Mouse (Mus musculus): ENCODE data around the gene Arhgef40. TPM values are rescaled to one million over a fixed set of nuclear protein-coding genes. Genes with fewer than 3 reads are reported as not detected.

Arhgef40 gene
- polyA plus RNA-seq (2012; rRNA removed), result 106 and 134 TPM in 2 replicates

GRCm38 (mm10) chr14:51984247-51985231 lies at the start of gene Arhgef40:
Arhgef40 (plus strand) TSS chr14:51984719.

GRCm38 (mm10) chr14:52015445-52016100 lies 31.1 kb downstream of the Arhgef40 start, which contains the start of gene Tmem253:
Tmem253 (plus strand) TSS chr14:52015658.

GRCm38 (mm10) chr14:52020486-52021137 lies 36.1 kb downstream of the Arhgef40 start, which contains the start of gene Zfp219:
Zfp219 (minus strand) TSS chr14:52020733.

GRCm38 (mm10) chr14:52042359-52042758 lies 57.8 kb downstream of the Arhgef40 start, which contains the start of gene Olfr221:
Olfr221 (minus strand) TSS chr14:52042459.

Other genes with a start within 250 kb of the Arhgef40 start
- not detected in 2 replicates for gene Ang4, start 211.1 kb upstream of the Arhgef40 start, polyA plus RNA-seq (2012; rRNA removed)
- not detected in 2 replicates for gene AY358078, start 184.7 kb upstream of the Arhgef40 start, polyA plus RNA-seq (2012; rRNA removed)
- 0.16 and 0.19 TPM in 2 replicates for gene Ear6, start 131.0 kb upstream of the Arhgef40 start, polyA plus RNA-seq (2012; rRNA removed)
- 70.5 and 72.2 TPM in 2 replicates for gene Mettl17, start 99.9 kb upstream of the Arhgef40 start, polyA plus RNA-seq (2012; rRNA removed)
- 11.8 and 12.0 TPM in 2 replicates for gene Slc39a2, start 91.8 kb upstream of the Arhgef40 start, polyA plus RNA-seq (2012; rRNA removed)
- gene Ndrg2, start 70.6 kb upstream of the Arhgef40 start, polyA plus RNA-seq (2012; rRNA removed), result 102 and 103 TPM in 2 replicates
- not detected in 2 replicates for gene Tppp2, start 66.3 kb upstream of the Arhgef40 start, polyA plus RNA-seq (2012; rRNA removed)
- not detected in 2 replicates for gene Rnase13, start 61.9 kb upstream of the Arhgef40 start, polyA plus RNA-seq (2012; rRNA removed)
- 1.6 and 2.0 TPM in 2 replicates for gene Tmem253, start 30.9 kb downstream of the Arhgef40 start, polyA plus RNA-seq (2012; rRNA removed)
- gene Zfp219, start 36.0 kb downstream of the Arhgef40 start, polyA plus RNA-seq (2012; rRNA removed), result 150 and 179 TPM in 2 replicates
- gene Olfr221, start 57.7 kb downstream of the Arhgef40 start, polyA plus RNA-seq (2012; rRNA removed), result 0.01 TPM in 1 of 2 replicates, not detected in the other
- gene Hnrnpc, start 119.3 kb downstream of the Arhgef40 start, polyA plus RNA-seq (2012; rRNA removed), result 497 and 569 TPM in 2 replicates
- 1.7 and 1.8 TPM in 2 replicates for gene Rpgrip1, start 126.0 kb downstream of the Arhgef40 start, polyA plus RNA-seq (2012; rRNA removed)
- gene Supt16, start 212.7 kb downstream of the Arhgef40 start, polyA plus RNA-seq (2012; rRNA removed), result 42.6 and 46.2 TPM in 2 replicates